Mouse (Mus musculus) liver, adult 2 months (tissue): ENCODE measurements around the gene 1700016D06Rik.

Source experiments
- CTCF ChIP-seq: fragments of 200-500 bp; IDR thresholded peaks from 2 replicates; pipeline ENCODE4 v1.5.1; 2011; ENCODE audit warnings: low read depth, low read length, control low read depth
- POLR2A ChIP-seq: fragments of 200-500 bp; IDR thresholded peaks from 2 replicates; pipeline ENCODE4 v1.6.1; 2011; ENCODE audit warnings: low read length, control low read depth; ENCODE audit not compliant: insufficient read depth; ENCODE audit errors: extremely low read depth

GRCm38 (mm10) chr8:11643123-11643522 is 57.7 kb downstream of the 1700016D06Rik start:
- TF ChIP-seq CTCF = no peak
- TF ChIP-seq POLR2A = no peak
